Mouse (Mus musculus): ENCODE measurements around the gene Nup62. TPM values are rescaled to one million over a fixed set of nuclear protein-coding genes. Genes with fewer than 3 reads are reported as not detected.
"Not testable (repeated sequence)": the region's sequence is repeated elsewhere in the genome, so short reads cannot be mapped to it uniquely, and the experiment has no call there.

Nup62 gene
- total RNA-seq, 2 experiments from 2014 or later: 29.7 to 30.6 TPM

DNA sequence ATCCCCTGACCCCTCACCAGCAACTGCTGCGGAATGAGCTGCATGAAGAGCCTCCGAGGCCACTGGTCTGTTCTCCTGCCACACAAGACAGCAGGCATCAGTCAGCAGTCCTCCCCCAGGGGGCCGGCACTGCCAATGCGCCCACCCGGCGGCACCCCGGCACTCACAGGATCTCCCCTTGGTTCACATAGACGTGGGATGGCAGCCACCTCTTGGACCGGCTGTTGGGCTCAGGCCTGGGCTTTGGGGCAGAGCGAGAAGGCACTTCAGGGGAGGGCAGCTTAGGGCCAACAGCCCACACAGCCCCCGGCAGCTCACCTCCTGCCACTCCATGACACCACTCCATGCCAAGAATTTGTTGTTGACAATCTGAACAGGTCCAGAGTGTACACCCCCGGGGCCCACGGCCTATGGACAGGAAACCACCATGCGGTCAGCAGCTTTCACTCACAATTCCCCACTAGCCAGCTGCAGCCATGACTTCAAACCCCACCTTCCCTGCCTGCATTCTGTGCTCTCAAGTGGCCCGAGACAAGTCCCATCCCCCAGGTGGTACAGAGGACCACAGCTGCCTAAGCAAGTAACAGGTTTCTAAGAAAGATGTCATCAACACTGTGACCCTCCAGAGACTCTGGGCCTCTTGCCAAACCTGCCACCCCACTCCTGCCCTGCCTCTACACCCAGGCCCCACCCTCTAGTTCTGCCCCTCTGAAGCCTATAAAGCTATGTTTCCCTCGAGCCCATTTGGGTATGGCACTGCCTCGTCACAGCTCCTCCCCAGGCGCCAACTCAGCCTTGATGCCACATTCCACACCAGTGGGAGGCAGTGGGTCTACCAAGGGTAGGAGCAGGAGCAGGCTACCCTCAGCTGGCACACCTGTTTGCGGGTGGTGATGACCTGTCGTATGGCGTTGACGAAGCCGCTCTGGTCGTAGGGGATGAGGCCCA lies 49.0 kb downstream of the Nup62 start:
- peak in 1 of 2 experiments; percentile 21 for DNase-seq

DNA sequence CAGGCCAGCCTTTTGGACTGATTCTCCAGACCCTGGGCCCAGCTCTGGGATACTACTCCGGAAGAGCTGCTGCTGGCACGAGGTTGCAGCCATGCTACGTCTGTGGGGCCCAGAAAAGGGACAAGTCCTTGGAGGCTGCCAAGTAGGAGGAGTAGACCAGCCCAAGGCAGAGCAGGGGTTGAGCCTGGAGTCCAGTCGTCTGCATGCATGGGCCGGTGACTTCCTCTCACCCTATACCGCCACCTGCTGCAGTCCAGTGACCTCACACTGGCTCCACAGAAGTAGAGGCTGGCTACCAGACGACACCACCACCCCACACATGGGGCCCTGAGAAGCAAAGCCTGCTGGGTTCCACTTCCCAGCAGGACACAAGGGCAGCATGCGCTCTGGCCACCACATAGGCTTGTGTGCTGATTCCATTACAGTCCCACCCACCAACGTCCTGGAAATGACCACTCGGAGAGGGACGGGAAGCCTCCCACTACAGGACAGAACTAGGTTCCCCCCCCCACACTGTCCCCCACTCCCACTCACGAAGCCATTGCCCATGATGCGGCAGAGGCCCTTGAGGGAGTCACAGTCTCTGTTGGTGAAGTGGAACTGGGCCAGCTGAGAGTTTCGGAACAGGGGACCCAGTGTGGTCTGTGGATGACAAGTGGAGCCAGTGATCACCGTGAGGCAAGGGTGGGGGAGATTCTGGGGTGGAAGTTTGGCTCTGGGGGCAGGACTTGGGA lies 50.6 kb downstream of the Nup62 start:
- no peak for DNase-seq

DNA sequence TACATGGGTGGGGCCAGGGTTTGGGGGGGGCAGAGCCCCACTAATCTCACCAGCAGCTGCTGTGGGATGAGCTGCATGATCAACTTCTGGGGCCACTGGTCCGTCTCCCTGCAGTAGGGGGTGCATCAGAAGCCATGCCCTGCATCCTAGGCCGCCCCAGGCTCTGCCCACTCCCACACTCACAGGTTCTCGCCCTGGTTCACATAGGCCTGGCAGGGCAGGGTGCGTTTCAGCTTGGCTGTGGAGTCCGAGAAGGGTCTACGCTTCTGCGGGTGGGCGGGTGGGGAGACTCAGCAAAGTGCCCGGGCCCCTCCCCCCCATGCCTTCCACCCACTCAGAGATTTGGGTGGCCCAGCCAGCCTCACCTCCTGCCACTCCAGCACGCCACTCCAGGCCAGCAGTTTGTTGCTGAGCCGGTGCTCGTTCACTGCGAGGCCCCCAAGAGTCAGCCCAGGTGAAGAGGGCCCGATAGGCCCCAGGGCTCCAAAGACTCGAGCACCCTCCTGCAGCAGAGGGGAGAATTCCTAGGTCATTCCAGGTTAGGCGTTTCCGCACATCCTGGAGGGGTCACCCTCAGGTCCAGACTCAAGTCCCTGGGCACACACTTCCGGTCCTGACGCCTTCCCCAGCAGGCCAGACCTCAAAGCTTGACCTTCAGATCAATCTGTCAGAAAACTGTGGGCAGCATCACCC lies 51.3 kb downstream of the Nup62 start:
- DNase-seq: no peak

DNA sequence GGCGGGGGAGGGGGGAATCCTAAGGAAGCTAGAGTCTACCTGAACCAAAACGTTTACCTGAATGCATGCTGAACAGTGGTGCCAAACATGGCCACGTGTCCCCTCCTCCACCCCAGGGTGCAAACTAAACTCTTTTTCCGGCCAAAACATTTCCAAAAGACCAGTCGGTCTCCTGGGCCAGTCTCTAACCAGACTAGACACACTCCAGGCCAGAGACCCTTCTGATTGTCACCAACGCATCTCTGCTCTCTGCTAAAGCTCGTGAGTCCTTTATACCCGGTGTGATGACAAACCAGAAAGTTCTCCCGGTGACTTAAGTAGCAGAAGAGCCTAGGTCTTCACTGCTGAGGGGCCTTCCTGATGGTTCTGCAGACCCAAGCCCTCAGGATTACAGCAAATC lies 51.9 kb downstream of the Nup62 start:
- no peak for DNase-seq

DNA sequence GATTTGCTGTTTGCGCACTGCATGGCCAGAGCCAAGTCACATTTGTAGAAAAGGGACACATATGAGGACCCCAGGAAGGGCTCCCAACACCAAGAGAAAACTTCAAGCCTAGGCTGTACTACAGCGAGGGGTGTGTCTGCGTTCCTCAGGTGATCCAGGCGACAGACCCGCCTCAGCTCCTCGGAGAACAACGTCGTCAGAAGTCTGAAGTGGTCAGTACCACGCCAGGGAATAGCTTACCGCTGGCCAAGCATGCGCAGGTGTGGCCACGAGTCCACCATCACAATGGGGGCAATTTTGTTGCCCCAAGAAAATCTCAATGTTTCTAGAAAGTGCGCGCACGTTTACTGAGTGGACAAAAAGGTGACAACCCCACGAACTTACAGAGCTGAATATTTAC lies 52.6 kb downstream of the Nup62 start:
- no peak for DNase-seq

DNA sequence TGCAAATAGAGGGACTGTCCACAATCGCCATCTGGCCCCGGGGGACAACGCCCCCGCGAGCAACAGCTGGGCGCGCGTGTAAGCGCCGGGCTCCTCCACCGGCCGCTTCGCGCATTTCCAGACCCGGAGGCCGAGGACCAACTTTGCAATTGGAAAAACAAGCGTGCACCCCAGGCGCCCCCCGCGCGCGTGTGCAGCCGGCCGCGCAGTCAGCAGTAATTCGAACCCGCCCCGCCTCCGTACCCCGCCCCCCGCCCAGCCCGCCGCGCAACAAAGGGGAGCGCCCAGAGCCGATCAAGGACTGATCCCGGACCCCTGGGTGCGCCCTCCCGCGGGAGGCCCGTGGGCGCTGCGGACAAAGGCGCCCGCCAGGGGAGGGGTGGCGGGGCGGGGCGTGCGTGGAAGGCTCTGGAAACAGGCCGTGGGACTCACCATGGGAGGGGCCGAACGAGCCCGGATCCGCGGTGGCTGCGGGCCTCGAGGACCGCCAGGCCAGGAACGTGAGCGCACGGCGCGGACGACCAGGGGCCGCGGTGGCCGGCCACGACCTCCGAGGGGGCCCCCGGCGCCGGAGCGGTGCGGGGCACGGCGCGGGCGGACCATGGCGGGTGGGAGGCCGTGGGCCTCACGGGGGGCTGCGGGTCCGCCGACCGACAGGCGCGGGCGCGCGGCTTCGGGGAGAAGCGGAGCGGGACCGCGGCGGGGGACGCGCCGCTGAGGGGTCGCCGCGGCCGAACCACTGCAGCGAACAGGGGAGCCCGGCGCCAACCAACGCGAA lies 53.2 kb downstream of the Nup62 start:
- DNase-seq: no peak

DNA sequence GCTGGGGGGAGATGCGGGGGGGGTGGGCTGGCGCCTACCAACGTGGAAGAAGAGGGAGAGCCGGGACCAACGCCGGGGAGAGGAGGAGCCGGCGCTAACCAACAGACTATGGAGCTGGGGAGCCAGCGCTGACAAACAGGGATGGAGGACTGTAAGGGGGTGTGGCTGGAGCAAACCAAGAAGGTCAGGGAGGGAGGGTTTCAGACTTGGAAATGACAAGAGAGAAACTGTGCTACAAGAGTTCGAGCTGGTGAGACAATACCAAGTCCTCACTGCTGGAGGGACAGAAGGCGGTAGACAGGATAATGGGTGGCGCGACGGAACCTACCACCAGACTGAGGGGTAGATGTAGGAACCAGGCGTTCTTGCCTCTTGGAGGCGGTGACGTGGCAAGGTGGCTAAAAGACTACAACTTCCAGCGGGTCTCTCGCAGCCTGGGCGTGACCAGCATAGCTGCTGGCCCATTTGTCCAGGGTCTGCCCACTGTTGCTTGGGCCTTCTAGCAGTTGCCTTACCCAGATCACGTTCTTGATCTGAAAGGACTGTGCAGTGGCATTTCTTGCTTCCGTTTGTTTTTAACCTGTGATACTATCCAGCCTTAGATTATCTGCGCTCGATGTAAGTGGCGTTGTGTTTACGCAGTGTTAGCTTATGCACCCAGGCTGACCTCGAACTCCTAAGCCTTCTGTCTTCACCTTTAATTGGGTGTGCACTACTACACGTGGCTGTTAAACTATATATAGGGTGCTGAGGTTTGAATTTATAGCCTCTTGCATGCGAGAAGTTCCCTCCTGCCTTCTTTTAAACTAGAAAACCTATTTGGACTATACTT lies 54.0 kb downstream of the Nup62 start, which contains the start of gene Ptov1:
Ptov1 (minus strand) TSS at position 92 of the 832 bp plus-strand sequence.
- peak; percentile 93 to 95 for DNase-seq

DNA sequence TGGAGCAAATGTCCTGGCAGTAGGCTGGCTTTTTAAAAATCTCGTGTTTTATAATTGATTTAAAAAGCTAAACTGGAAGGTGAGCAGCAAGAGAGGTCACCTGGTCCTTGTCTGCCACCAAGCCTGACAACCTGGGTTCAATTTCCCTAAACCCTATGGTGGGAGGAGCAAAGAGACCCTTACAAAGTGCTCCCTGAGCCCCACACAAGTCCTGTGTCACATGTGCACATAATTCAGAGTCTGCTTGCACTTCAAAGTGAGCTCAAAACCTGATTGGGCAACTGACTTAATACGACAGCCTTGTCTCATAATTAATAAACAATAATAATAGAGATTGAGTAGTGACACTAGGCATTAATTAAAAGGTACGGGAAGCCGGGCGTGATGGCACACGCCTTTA lies 54.7 kb downstream of the Nup62 start:
- no peak for DNase-seq

DNA sequence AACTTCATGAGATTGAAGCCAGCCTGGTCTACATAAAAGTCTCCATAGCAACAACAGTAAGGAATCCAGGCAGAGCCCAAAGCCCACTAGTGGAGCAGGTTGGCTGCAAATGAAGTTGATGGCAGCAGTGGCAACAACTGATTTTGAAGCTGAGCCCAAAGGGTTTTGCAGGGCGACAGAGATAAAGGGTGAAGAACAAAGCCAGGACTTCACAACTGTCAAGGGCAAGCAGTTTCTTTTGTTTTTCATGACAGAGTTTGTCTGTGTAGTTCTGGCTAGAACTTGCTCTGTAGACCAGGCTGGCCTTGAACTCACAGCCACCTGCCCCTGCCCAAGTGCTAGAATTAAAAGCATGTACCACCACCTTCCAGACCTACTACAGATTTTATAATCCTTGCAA lies 55.3 kb downstream of the Nup62 start:
- no peak for DNase-seq

DNA sequence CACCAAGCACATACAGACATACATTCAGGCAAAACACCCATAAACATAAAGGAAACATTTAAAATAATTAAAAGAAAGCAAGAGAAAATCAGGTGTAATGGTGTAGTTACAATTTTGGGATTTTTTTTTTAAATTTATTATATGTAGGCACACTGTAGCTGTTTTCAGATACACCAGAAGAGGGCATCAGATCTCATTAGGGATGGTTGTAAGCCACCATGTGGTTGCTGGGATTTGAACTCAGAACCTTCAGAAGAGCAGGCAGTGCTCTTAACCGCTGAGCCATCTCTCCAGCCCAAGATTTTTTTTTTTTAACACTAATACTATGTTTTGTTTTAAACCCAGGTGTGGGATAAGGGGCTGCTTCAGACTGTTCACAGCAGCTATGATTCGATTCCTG lies 55.9 kb downstream of the Nup62 start:
- not testable (repeated sequence) for DNase-seq

DNA sequence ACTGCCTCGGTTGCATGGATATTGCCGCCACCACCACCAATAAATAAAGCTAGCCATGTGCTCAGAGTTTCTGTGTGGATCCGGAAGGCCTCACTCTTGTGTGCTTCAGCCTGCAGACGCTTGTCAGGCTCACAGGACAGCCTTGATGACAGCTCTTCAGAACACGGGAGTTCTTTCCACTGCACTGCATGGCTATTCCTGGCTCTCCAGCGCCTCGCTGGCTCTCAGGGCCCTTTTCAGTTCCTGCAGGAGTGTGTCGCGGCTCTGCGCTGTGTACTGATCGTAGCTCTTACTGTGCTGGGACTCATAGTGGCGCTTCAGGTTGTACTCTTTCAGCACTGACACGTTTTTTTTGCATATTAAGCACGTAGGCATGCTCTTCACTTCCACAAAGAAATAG lies 61.9 kb downstream of the Nup62 start:
- no peak for DNase-seq

Small RNA genes lying within 50 kb of the gene (microRNA-seq; reads per million reads assigned to microRNA genes)
- 0 reads per million in 2 experiments for gene Mir707

Other genes starting within 250 kb of the Nup62 start
- under 1 TPM in 1 of 2 experiments, not detected in 1; 0.25 TPM for gene Napsa, start 243.7 kb upstream of the Nup62 start, total RNA-seq (2021)
- gene Kcnc3, start 225.4 kb upstream of the Nup62 start, total RNA-seq (2021): 100 to 1,000 TPM; 175 to 188 TPM
- 10 to 100 TPM; 27.7 to 28.1 TPM for gene Myh14, start 145.2 kb upstream of the Nup62 start, total RNA-seq (2021)
- not detected for gene Izumo2, start 107.3 kb upstream of the Nup62 start, total RNA-seq (2021)
- gene Vrk3, start 67.7 kb upstream of the Nup62 start, total RNA-seq (2021): 10 to 100 TPM; 31.8 to 34.8 TPM
- gene Zfp473, start 65.0 kb upstream of the Nup62 start, total RNA-seq (2021): under 1 TPM; 0.22 to 0.38 TPM
- 1 to 10 TPM; 1.1 to 2.5 TPM for gene Il4i1, start 299 bp downstream of the Nup62 start, total RNA-seq (2021)
- gene Atf5, start 570 bp downstream of the Nup62 start, total RNA-seq (2021): 10 to 100 TPM; 26.3 to 28.9 TPM
- gene Akt1s1, start 32.9 kb downstream of the Nup62 start, total RNA-seq (2021): 10 to 100 TPM; 78.8 to 80.6 TPM
- gene Tbc1d17, start 33.0 kb downstream of the Nup62 start, total RNA-seq (2021): 10 to 100 TPM; 63.7 to 64.6 TPM
- gene Pnkp, start 41.1 kb downstream of the Nup62 start, total RNA-seq (2021): 10 to 100 TPM; 27.1 to 27.2 TPM
- gene Ptov1, start 53.7 kb downstream of the Nup62 start, total RNA-seq (2021): 100 to 1,000 TPM; 346 to 359 TPM
- gene Med25, start 76.6 kb downstream of the Nup62 start, total RNA-seq (2021): 100 to 1,000 TPM in 1 of 2 experiments, 10 to 100 TPM in 1; 97.2 to 113 TPM
- 10 to 100 TPM; 23.8 to 29.1 TPM for gene Fuz, start 80.0 kb downstream of the Nup62 start, total RNA-seq (2021)
- 100 to 1,000 TPM; 295 to 305 TPM for gene Ap2a1, start 113.4 kb downstream of the Nup62 start, total RNA-seq (2021)
- gene Tsks, start 127.1 kb downstream of the Nup62 start, total RNA-seq (2021): under 1 TPM; 0.87 to 0.88 TPM
- gene Cpt1c, start 158.8 kb downstream of the Nup62 start, total RNA-seq (2021): 100 to 1,000 TPM; 131 to 137 TPM
- 100 to 1,000 TPM; 155 to 168 TPM for gene Prmt1, start 170.5 kb downstream of the Nup62 start, total RNA-seq (2021)
- gene Irf3, start 181.6 kb downstream of the Nup62 start, total RNA-seq (2021): 10 to 100 TPM; 45.9 to 51.0 TPM
- gene Bcl2l12, start 182.6 kb downstream of the Nup62 start, total RNA-seq (2021): 1 to 10 TPM; 3.0 to 4.1 TPM
- gene Scaf1, start 200.3 kb downstream of the Nup62 start, total RNA-seq (2021): 100 to 1,000 TPM; 149 to 155 TPM
- gene Rras, start 201.9 kb downstream of the Nup62 start, total RNA-seq (2021): 1 to 10 TPM; 9.7 TPM
- gene Prr12, start 236.8 kb downstream of the Nup62 start, total RNA-seq (2021): 10 to 100 TPM; 74.3 to 75.3 TPM
- 10 to 100 TPM; 51.0 to 51.3 TPM for gene Nosip, start 246.3 kb downstream of the Nup62 start, total RNA-seq (2021)
- 1 to 10 TPM; 5.5 to 6.1 TPM for gene Prrg2, start 246.6 kb downstream of the Nup62 start, total RNA-seq (2021)

Data from layer of hippocampus, postnatal 36 days (tissue).